Mouse (Mus musculus): ENCODE measurements around the gene Fam173b. TPM values are rescaled to one million over a fixed set of nuclear protein-coding genes. Genes with fewer than 3 reads are reported as not detected.

The Fam173b gene
- polyA plus RNA-seq, 1 experiment from 2014 or later = 9.8 TPM

DNA sequence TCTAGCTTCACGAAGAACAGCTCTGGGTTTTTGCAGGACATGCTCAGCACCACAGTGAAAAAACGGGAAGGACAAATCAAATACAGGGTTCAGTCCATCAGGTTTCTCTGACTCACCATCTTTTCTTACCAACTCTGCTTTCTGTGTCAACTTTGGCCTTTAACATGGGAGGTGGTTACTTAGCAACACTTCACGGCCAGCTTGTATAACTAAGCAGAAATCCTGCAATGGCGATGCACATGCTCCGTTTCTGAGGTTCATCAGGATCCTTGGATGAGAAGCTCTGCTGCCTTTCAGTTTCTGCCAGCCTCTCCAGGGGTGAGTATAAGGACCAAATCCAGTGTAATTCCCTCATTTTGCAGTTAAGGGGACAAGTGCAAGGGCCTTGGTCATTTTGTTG lies 36.5 kb upstream of the Fam173b start, which contains the start of gene Cmbl:
Cmbl (plus strand) TSS at position 206 of the 400 bp plus-strand sequence.
- Histone ChIP-seq H3K9ac (ENCODE audit: low read depth, low read length) (no peak within 1 kb of the TSS), H3K9me3 (ENCODE audit: control insufficient read depth) (no peaks in the 10 kb centered on the region), H3K4me1 (replicated peaks; ENCODE audit: control insufficient read depth, insufficient read depth, low read length) (no peaks in the 10 kb centered on the region; the same call in none of the 2 replicates), H3K27me3 (replicated peaks; ENCODE audit: control insufficient read depth, insufficient read depth, low read length) (no peaks in the 10 kb centered on the region), H3K27ac (ENCODE audit: low read depth, low read length) (peak within 1 kb of the TSS; percentile 60), H3K4me3 (ENCODE audit: low read depth, low read length) (no peak within 1 kb of the TSS), H3K4me2 (replicated peaks; ENCODE audit: low read depth) (peak within 1 kb of the TSS; percentile 60; the same call in 1 of the 2 replicates), H3K36me3 (ENCODE audit: control insufficient read depth, insufficient read depth) (no peaks in the 10 kb centered on the region)
- 54% methylated on average over 5 of the region's 5 CpGs for WGBS
- no peak for TF ChIP-seq CTCF (IDR thresholded peaks at IDR 0.05; ENCODE audit: low read depth)
- ATAC-seq = no peak

DNA sequence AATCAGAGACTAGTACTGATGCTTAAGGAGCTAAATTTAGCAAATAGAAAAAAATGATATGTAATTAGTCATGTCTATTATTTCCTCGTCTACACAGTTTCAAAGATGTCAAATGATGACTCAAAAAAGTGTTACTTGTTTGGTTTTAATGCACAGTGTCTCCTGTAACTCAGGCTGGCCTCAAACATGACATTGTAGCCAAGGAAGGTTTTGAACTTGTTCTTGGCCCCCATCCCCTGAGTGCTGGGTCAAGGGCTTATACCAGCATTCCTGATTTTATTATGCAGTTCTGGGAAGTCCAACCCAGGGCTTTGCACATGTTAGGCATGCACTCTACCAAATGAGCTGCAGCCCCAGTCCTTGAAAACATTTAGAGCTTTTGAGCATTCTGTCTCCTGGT lies 35.9 kb upstream of the Fam173b start:
- TF ChIP-seq CTCF (IDR thresholded peaks at IDR 0.05; ENCODE audit: low read depth) = no peak
- no peak overlapping the region for H3K9ac ChIP-seq (ENCODE audit: low read depth, low read length)
- no peaks in the 10 kb centered on the region; the same call in none of the 2 replicates for H3K4me1 ChIP-seq (replicated peaks; ENCODE audit: control insufficient read depth, insufficient read depth, low read length)
- no peaks in the 10 kb centered on the region for H3K9me3 ChIP-seq (ENCODE audit: control insufficient read depth)
- WGBS = 76% methylated on average over 1 of the region's 1 CpGs
- no peak for ATAC-seq
- no peak overlapping the region for H3K4me2 ChIP-seq (replicated peaks; ENCODE audit: low read depth)
- H3K36me3 ChIP-seq (ENCODE audit: control insufficient read depth, insufficient read depth) = no peaks in the 10 kb centered on the region
- no peak overlapping the region for H3K27ac ChIP-seq (ENCODE audit: low read depth, low read length)
- H3K27me3 ChIP-seq (replicated peaks; ENCODE audit: control insufficient read depth, insufficient read depth, low read length) = no peaks in the 10 kb centered on the region
- H3K4me3 ChIP-seq (ENCODE audit: low read depth, low read length) = no peak overlapping the region

DNA sequence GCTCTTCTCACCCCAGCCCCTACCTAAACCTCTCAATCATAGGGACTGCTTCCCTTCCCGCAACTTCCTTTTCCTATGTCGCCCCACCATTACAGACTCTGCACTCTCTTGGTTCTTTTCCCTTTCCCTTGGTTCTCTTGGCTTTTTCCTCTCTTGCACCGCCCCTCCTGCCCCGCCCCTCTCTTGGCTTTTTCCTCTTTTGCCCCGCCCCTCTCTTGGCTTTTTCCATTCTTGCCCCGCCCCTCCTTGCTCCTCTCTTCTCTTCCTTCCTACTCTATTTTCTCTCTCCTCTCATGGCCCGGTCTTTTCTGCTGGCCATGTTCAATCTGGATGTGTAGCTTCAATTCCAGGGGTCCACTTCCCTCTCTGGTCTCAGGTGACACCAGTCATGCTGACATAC lies 34.2 kb upstream of the Fam173b start:
- ATAC-seq = no peak
- Histone ChIP-seq H3K4me2 (replicated peaks; ENCODE audit: low read depth) (no peak overlapping the region; the same call in none of the 2 replicates), H3K36me3 (ENCODE audit: control insufficient read depth, insufficient read depth) (0 out of 2 replicates have a peak, but pooled peaks cover 3% of the 10 kb centered on the region), H3K9ac (ENCODE audit: low read depth, low read length) (no peak overlapping the region), H3K27ac (ENCODE audit: low read depth, low read length) (no peak overlapping the region), H3K9me3 (ENCODE audit: control insufficient read depth) (no peaks in the 10 kb centered on the region), H3K27me3 (replicated peaks; ENCODE audit: control insufficient read depth, insufficient read depth, low read length) (no peaks in the 10 kb centered on the region), H3K4me3 (ENCODE audit: low read depth, low read length) (no peak overlapping the region), H3K4me1 (replicated peaks; ENCODE audit: control insufficient read depth, insufficient read depth, low read length) (peaks cover 6% of the 10 kb centered on the region)
- TF ChIP-seq CTCF (IDR thresholded peaks at IDR 0.05; ENCODE audit: low read depth) = no peak
- 65% methylated on average over 7 of the region's 7 CpGs for WGBS

DNA sequence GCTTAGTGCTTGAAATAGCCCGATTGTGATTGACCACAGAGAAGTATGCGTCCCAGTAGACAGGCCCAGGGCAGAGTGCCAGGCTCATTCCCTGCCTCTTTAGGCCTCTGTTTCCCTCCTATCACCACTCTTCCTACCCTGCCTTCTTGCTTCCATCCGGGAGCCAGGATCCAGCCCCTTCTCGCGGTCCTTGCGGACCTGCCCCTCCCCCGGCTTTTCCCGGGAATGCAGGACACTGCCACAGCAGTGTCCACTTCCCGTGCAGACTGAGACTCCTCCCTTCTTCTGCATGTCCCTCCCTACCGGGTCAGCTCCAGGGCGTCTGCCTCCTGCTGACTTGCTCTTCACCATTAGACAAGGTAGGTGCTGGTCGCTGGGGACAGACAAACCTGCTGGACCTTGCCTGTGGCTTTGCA lies 33.1 kb upstream of the Fam173b start:
- peak overlapping the region; percentile 11; the same call in 1 of the 2 replicates for H3K4me3 ChIP-seq (ENCODE audit: low read depth, low read length)
- peak; percentile 63 for ATAC-seq
- H3K4me2 ChIP-seq (replicated peaks; ENCODE audit: low read depth) = peak overlapping the region; percentile 50
- peak overlapping the region; percentile 43 for H3K27ac ChIP-seq (ENCODE audit: low read depth, low read length)
- peaks cover 6% of the 10 kb centered on the region for H3K4me1 ChIP-seq (replicated peaks; ENCODE audit: control insufficient read depth, insufficient read depth, low read length)
- H3K9me3 ChIP-seq (ENCODE audit: control insufficient read depth) = no peaks in the 10 kb centered on the region
- H3K36me3 ChIP-seq (ENCODE audit: control insufficient read depth, insufficient read depth) = 0 out of 2 replicates have a peak, but pooled peaks cover 3% of the 10 kb centered on the region
- 12% methylated on average over 12 of the region's 12 CpGs for WGBS
- TF ChIP-seq CTCF (IDR thresholded peaks at IDR 0.05; ENCODE audit: low read depth) = peak; percentile 21
- H3K9ac ChIP-seq (ENCODE audit: low read depth, low read length) = peak overlapping the region; percentile 5; the same call in 1 of the 2 replicates
- no peaks in the 10 kb centered on the region for H3K27me3 ChIP-seq (replicated peaks; ENCODE audit: control insufficient read depth, insufficient read depth, low read length)

DNA sequence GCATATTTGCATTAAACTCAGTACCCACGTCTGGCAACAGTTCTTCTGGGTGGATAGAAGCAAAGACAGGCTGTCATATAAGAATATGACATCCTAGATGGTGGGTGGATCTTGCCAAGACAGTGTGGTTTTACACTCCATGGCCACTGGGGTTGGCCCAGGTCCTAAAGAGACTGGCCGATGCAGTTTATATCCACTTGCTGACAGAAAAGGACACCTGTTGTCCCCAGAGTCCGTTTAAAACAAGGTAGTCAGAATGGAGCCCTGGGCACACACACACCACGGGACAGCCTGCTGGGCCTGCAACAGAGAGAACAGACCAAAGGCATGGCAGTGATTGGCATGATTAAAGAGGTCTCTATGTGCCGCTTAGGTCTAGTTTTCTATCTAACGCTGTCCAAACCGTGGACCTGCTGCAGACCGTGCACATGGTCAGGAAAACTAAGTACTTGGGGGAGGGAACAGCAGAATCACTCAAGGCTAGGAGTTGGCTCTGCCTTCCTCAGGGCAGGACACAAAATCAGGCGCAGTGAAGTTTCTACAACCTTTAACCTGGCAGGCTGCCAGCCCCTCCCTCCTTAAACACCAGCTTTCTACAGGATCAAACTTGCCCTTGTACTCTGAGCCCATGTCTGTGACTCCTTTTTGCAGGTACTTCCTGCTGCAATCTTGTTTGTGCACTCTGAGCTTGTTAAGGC lies 32.2 kb upstream of the Fam173b start:
- Histone ChIP-seq H3K36me3 (ENCODE audit: control insufficient read depth, insufficient read depth) (0 out of 2 replicates have a peak, but pooled peaks cover 3% of the 10 kb centered on the region), H3K4me2 (replicated peaks; ENCODE audit: low read depth) (peak overlapping the region; percentile 50), H3K27me3 (replicated peaks; ENCODE audit: control insufficient read depth, insufficient read depth, low read length) (no peaks in the 10 kb centered on the region), H3K4me1 (replicated peaks; ENCODE audit: control insufficient read depth, insufficient read depth, low read length) (peaks cover 6% of the 10 kb centered on the region), H3K4me3 (ENCODE audit: low read depth, low read length) (peak overlapping the region; percentile 11; the same call in 1 of the 2 replicates), H3K9me3 (ENCODE audit: control insufficient read depth) (no peaks in the 10 kb centered on the region), H3K9ac (ENCODE audit: low read depth, low read length) (no peak overlapping the region), H3K27ac (ENCODE audit: low read depth, low read length) (peak overlapping the region; percentile 73)
- ATAC-seq = peak; percentile 83
- TF ChIP-seq CTCF (IDR thresholded peaks at IDR 0.05; ENCODE audit: low read depth) = no peak
- 28% methylated on average over 9 of the region's 9 CpGs for WGBS

DNA sequence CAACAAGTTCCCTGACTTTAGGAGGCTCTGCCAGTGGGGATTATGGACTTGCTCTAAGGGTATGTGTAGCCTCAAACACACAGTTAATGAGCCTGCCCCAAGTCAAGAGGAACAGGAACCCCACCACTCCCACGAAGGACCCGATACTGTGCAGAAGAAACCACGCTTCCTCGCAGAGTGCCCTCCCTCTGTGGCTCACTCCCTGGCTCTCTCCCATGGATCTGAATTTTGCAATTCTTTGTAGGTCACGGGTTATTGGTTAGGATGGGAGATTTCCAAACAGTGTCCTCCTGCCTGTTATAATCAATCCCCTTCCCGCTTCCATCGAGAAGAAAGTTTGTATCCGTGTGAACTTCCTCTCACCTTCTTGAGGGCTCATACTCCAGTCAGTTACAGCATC lies 30.7 kb upstream of the Fam173b start:
- peak overlapping the region; percentile 73 for H3K27ac ChIP-seq (ENCODE audit: low read depth, low read length)
- no peak for TF ChIP-seq CTCF (IDR thresholded peaks at IDR 0.05; ENCODE audit: low read depth)
- 86% methylated on average over 8 of the region's 8 CpGs for WGBS

More for the DNA sequence above, 30.7 kb upstream of the Fam173b start:
- Histone ChIP-seq H3K4me2 (replicated peaks; ENCODE audit: low read depth) (0 out of 2 replicates have a peak overlapping the region, but pooled peaks have one; percentile 27), H3K9ac (ENCODE audit: low read depth, low read length) (no peak overlapping the region), H3K27me3 (replicated peaks; ENCODE audit: control insufficient read depth, insufficient read depth, low read length) (no peaks in the 10 kb centered on the region), H3K4me3 (ENCODE audit: low read depth, low read length) (no peak overlapping the region), H3K36me3 (ENCODE audit: control insufficient read depth, insufficient read depth) (0 out of 2 replicates have a peak, but pooled peaks cover 3% of the 10 kb centered on the region), H3K4me1 (replicated peaks; ENCODE audit: control insufficient read depth, insufficient read depth, low read length) (peaks cover 6% of the 10 kb centered on the region; the same call in 1 of the 2 replicates), H3K9me3 (ENCODE audit: control insufficient read depth) (no peaks in the 10 kb centered on the region)
- ATAC-seq = no peak

Data from intestine, postnatal 0 days (tissue).